Mouse (Mus musculus): ENCODE results near the gene Trem1. TPM values are rescaled to one million over a fixed set of nuclear protein-coding genes. Genes with fewer than 3 reads are reported as not detected.

Gene Trem1
- polyA plus RNA-seq, 1 experiment from 2014 or later = 0.05 TPM

- no peaks in the 10 kb centered on the region for H3K9me3 ChIP-seq (replicated peaks)
Observed at GRCm38 (mm10) chr17:48269833-48270232, 37.3 kb downstream of the Trem1 start.

GRCm38 (mm10) chr17:48272158-48272557 is 39.6 kb downstream of the Trem1 start:
- Histone ChIP-seq H3K27me3 (no peaks in the 10 kb centered on the region), H3K9ac (no peak overlapping the region), H3K4me3 (no peak overlapping the region), H3K36me3 (ENCODE audit: poor library complexity, severe bottlenecking) (no peaks in the 10 kb centered on the region), H3K4me2 (no peak overlapping the region), H3K9me3 (replicated peaks) (no peaks in the 10 kb centered on the region), H3K27ac (no peak overlapping the region), H3K4me1 (no peaks in the 10 kb centered on the region)
- ATAC-seq = no peak
- 84% methylated on average over 5 of the region's 5 CpGs for WGBS

More at GRCm38 (mm10) chr17:48269833-48270232, 37.3 kb downstream of the Trem1 start:
- H3K4me2 ChIP-seq = no peak overlapping the region
- ATAC-seq = no peak
- H3K27me3 ChIP-seq = no peaks in the 10 kb centered on the region
- H3K4me1 ChIP-seq = peaks cover 17% of the 10 kb centered on the region
- 78% methylated on average over 4 of the region's 4 CpGs for WGBS
- no peaks in the 10 kb centered on the region for H3K36me3 ChIP-seq (ENCODE audit: poor library complexity, severe bottlenecking)
- no peak overlapping the region for H3K9ac ChIP-seq
- H3K4me3 ChIP-seq = no peak overlapping the region
- H3K27ac ChIP-seq = no peak overlapping the region

- Histone ChIP-seq H3K4me3 (no peak overlapping the region), H3K27me3 (no peaks in the 10 kb centered on the region), H3K4me1 (no peaks in the 10 kb centered on the region), H3K36me3 (ENCODE audit: poor library complexity, severe bottlenecking) (no peaks in the 10 kb centered on the region), H3K9ac (no peak overlapping the region), H3K4me2 (no peak overlapping the region), H3K27ac (no peak overlapping the region), H3K9me3 (replicated peaks) (no peaks in the 10 kb centered on the region)
- no peak for ATAC-seq
- WGBS = 94% methylated on average over 4 of the region's 4 CpGs
Observed at GRCm38 (mm10) chr17:48272598-48272997, 40.0 kb downstream of the Trem1 start.

- Histone ChIP-seq H3K36me3 (ENCODE audit: poor library complexity, severe bottlenecking) (no peaks in the 10 kb centered on the region), H3K9me3 (replicated peaks) (no peaks in the 10 kb centered on the region), H3K4me1 (no peaks in the 10 kb centered on the region), H3K27ac (no peak overlapping the region), H3K9ac (no peak overlapping the region), H3K4me2 (no peak overlapping the region), H3K4me3 (no peak overlapping the region), H3K27me3 (no peaks in the 10 kb centered on the region)
- ATAC-seq = no peak
- whole genome bisulfite sequencing = 87% methylated on average over 4 of the region's 4 CpGs
Observed at GRCm38 (mm10) chr17:48274098-48274497, 41.5 kb downstream of the Trem1 start.

GRCm38 (mm10) chr17:48274885-48275284 is 42.3 kb downstream of the Trem1 start:
- no peak overlapping the region for H3K4me2 ChIP-seq
- no peak overlapping the region for H3K27ac ChIP-seq
- no peaks in the 10 kb centered on the region for H3K4me1 ChIP-seq
- 33% methylated on average over 6 of the region's 6 CpGs for WGBS
- H3K36me3 ChIP-seq (ENCODE audit: poor library complexity, severe bottlenecking) = no peaks in the 10 kb centered on the region
- H3K9me3 ChIP-seq (replicated peaks) = no peaks in the 10 kb centered on the region
- H3K9ac ChIP-seq = no peak overlapping the region
- no peaks in the 10 kb centered on the region for H3K27me3 ChIP-seq
- H3K4me3 ChIP-seq = no peak overlapping the region
- ATAC-seq = peak; percentile 65

GRCm38 (mm10) chr17:48275736-48276135 is 43.2 kb downstream of the Trem1 start:
- no peak for ATAC-seq
- H3K4me2 ChIP-seq = no peak overlapping the region
- no peak overlapping the region for H3K9ac ChIP-seq
- no peaks in the 10 kb centered on the region for H3K9me3 ChIP-seq (replicated peaks)
- H3K36me3 ChIP-seq (ENCODE audit: poor library complexity, severe bottlenecking) = no peaks in the 10 kb centered on the region
- 56% methylated on average over 7 of the region's 7 CpGs for WGBS
- H3K4me1 ChIP-seq = peaks cover under 1% of the 10 kb centered on the region; the same call in 1 of the 2 replicates
- no peaks in the 10 kb centered on the region for H3K27me3 ChIP-seq
- no peak overlapping the region for H3K4me3 ChIP-seq
- no peak overlapping the region for H3K27ac ChIP-seq

- Histone ChIP-seq H3K4me1 (peaks cover 12% of the 10 kb centered on the region), H3K4me2 (no peak overlapping the region), H3K4me3 (no peak overlapping the region), H3K36me3 (ENCODE audit: poor library complexity, severe bottlenecking) (no peaks in the 10 kb centered on the region), H3K27me3 (no peaks in the 10 kb centered on the region), H3K9ac (no peak overlapping the region), H3K9me3 (replicated peaks) (no peaks in the 10 kb centered on the region), H3K27ac (no peak overlapping the region)
- ATAC-seq = no peak
Observed at GRCm38 (mm10) chr17:48278381-48278780, 45.8 kb downstream of the Trem1 start.

- no peak overlapping the region for H3K4me3 ChIP-seq
- H3K4me2 ChIP-seq = no peak overlapping the region
- WGBS = 88% methylated on average over 4 of the region's 4 CpGs
- H3K4me1 ChIP-seq = peaks cover 12% of the 10 kb centered on the region
- no peak for ATAC-seq
- no peaks in the 10 kb centered on the region for H3K36me3 ChIP-seq (ENCODE audit: poor library complexity, severe bottlenecking)
- no peak overlapping the region for H3K9ac ChIP-seq
- no peaks in the 10 kb centered on the region for H3K27me3 ChIP-seq
- no peak overlapping the region for H3K27ac ChIP-seq
- H3K9me3 ChIP-seq (replicated peaks) = no peaks in the 10 kb centered on the region
Observed at GRCm38 (mm10) chr17:48279002-48279401, 46.4 kb downstream of the Trem1 start.

- Histone ChIP-seq H3K4me3 (peak overlapping the region; percentile 34), H3K27me3 (no peaks in the 10 kb centered on the region), H3K9me3 (replicated peaks) (no peaks in the 10 kb centered on the region), H3K36me3 (ENCODE audit: poor library complexity, severe bottlenecking) (no peaks in the 10 kb centered on the region), H3K9ac (peak overlapping the region; percentile 57), H3K4me1 (peaks cover 12% of the 10 kb centered on the region), H3K4me2 (peak overlapping the region; percentile 62), H3K27ac (no peak overlapping the region)
- peak; percentile 73 for ATAC-seq
- 23% methylated on average over 18 of the region's 18 CpGs for WGBS
Observed at GRCm38 (mm10) chr17:48280943-48281738, 48.6 kb downstream of the Trem1 start.

- H3K27me3 ChIP-seq = no peaks in the 10 kb centered on the region
- no peaks in the 10 kb centered on the region for H3K36me3 ChIP-seq (ENCODE audit: poor library complexity, severe bottlenecking)
- H3K4me1 ChIP-seq = peaks cover 12% of the 10 kb centered on the region
- H3K9ac ChIP-seq = peak overlapping the region; percentile 57
- H3K9me3 ChIP-seq (replicated peaks) = no peaks in the 10 kb centered on the region
- 2% methylated on average over 3 of the region's 3 CpGs for WGBS
- H3K4me3 ChIP-seq = peak overlapping the region; percentile 34
- H3K4me2 ChIP-seq = peak overlapping the region; percentile 62
- peak; percentile 65 for ATAC-seq
- no peak overlapping the region for H3K27ac ChIP-seq
Observed at GRCm38 (mm10) chr17:48281739-48282085, 49.1 kb downstream of the Trem1 start.

GRCm38 (mm10) chr17:48286765-48287164 is 54.2 kb downstream of the Trem1 start:
- Histone ChIP-seq H3K27ac (no peak overlapping the region), H3K4me2 (no peak overlapping the region), H3K4me1 (peaks cover 5% of the 10 kb centered on the region), H3K4me3 (no peak overlapping the region), H3K36me3 (ENCODE audit: poor library complexity, severe bottlenecking) (no peaks in the 10 kb centered on the region), H3K27me3 (no peaks in the 10 kb centered on the region), H3K9me3 (replicated peaks) (no peaks in the 10 kb centered on the region), H3K9ac (no peak overlapping the region)
- no peak for ATAC-seq
- 48% methylated on average over 1 of the region's 1 CpGs for WGBS

GRCm38 (mm10) chr17:48287276-48287675 is 54.7 kb downstream of the Trem1 start:
- peaks cover 4% of the 10 kb centered on the region for H3K4me1 ChIP-seq
- no peak overlapping the region for H3K4me2 ChIP-seq
- no peak overlapping the region for H3K9ac ChIP-seq
- no peaks in the 10 kb centered on the region for H3K27me3 ChIP-seq
- 70% methylated on average over 2 of the region's 2 CpGs for WGBS
- H3K4me3 ChIP-seq = no peak overlapping the region
- no peaks in the 10 kb centered on the region for H3K36me3 ChIP-seq (ENCODE audit: poor library complexity, severe bottlenecking)
- no peaks in the 10 kb centered on the region for H3K9me3 ChIP-seq (replicated peaks)
- ATAC-seq = no peak
- no peak overlapping the region for H3K27ac ChIP-seq

Measured in forebrain, embryonic 13.5 days (tissue).